Comparison of ENCODE assay signal across 8 mouse cellular contexts in genomic region chr5:92136536-92137238, GRCm38 (mm10). TPM values are rescaled to one million over a fixed set of nuclear protein-coding genes. Genes with fewer than 3 reads are reported as not detected.
DNase-seq lines count a peak whose midpoint lies in the region; ATAC-seq and TF ChIP-seq lines count a peak whose summit lies in the region.

No protein-coding gene starts in this region.

- H3K36me3 ChIP-seq in lung, embryonic 14.5 days (ENCODE audit: insufficient read depth), result no peaks in the 10 kb centered on the region
- H3K36me3 ChIP-seq in forebrain, embryonic 11.5 days (ENCODE audit: control insufficient read depth, insufficient read depth, low read length), result no peaks in the 10 kb centered on the region
- H3K36me3 ChIP-seq in limb, embryonic 13.5 days, result peaks cover 1% of the 10 kb centered on the region
- no peaks in the 10 kb centered on the region for H3K36me3 ChIP-seq in stomach, embryonic 14.5 days (ENCODE audit: control insufficient read depth, insufficient read depth, low read length)

- H3K4me3 ChIP-seq in lung, embryonic 14.5 days (ENCODE audit: low read depth, low read length), result peak overlapping the region; percentile 88
- peak overlapping the region; percentile 75 for H3K4me3 ChIP-seq in forebrain, embryonic 11.5 days (ENCODE audit: low read depth, low read length)
- H3K4me3 ChIP-seq in limb, embryonic 13.5 days, result peak overlapping the region; percentile 93
- H3K4me3 ChIP-seq in stomach, embryonic 14.5 days (ENCODE audit: low read depth, low read length), result peak overlapping the region; percentile 75

- no peaks in the 10 kb centered on the region for H3K27me3 ChIP-seq in lung, embryonic 14.5 days (ENCODE audit: insufficient read depth, low read length)
- no peaks in the 10 kb centered on the region for H3K27me3 ChIP-seq in forebrain, embryonic 11.5 days (ENCODE audit: control insufficient read depth, insufficient read depth, low read length)
- no peaks in the 10 kb centered on the region for H3K27me3 ChIP-seq in limb, embryonic 13.5 days
- no peaks in the 10 kb centered on the region for H3K27me3 ChIP-seq in stomach, embryonic 14.5 days (ENCODE audit: control insufficient read depth, insufficient read depth, low read length)

- no peak for TF ChIP-seq CTCF in lung, embryonic 14.5 days (IDR thresholded peaks at IDR 0.05; ENCODE audit: low read depth)

- H3K9me3 ChIP-seq in lung, embryonic 14.5 days (ENCODE audit: low read depth, low read length), result no peaks in the 10 kb centered on the region
- no peaks in the 10 kb centered on the region for H3K9me3 ChIP-seq in forebrain, embryonic 11.5 days (ENCODE audit: control insufficient read depth, low read length)
- H3K9me3 ChIP-seq in limb, embryonic 13.5 days, result no peaks in the 10 kb centered on the region
- H3K9me3 ChIP-seq in stomach, embryonic 14.5 days (ENCODE audit: control insufficient read depth, low read depth, low read length), result no peaks in the 10 kb centered on the region

- 56% methylated on average over 9 of the region's 9 CpGs for WGBS in lung, embryonic 14.5 days
- WGBS in forebrain, embryonic 11.5 days, result 69% methylated on average over 9 of the region's 9 CpGs
- 62% methylated on average over 9 of the region's 9 CpGs for WGBS in limb, embryonic 13.5 days
- WGBS in stomach, embryonic 14.5 days, result 62% methylated on average over 9 of the region's 9 CpGs

- peak overlapping the region; percentile 84 for H3K4me2 ChIP-seq in lung, embryonic 14.5 days
- H3K4me2 ChIP-seq in forebrain, embryonic 11.5 days (ENCODE audit: low read depth, low read length, severe bottlenecking), result peak overlapping the region; percentile 48; the same call in 1 of the 2 replicates
- H3K4me2 ChIP-seq in limb, embryonic 13.5 days (replicated peaks), result peak overlapping the region; percentile 76
- peak overlapping the region; percentile 80 for H3K4me2 ChIP-seq in stomach, embryonic 14.5 days (replicated peaks; ENCODE audit: low read depth, low read length)

- peaks cover 11% of the 10 kb centered on the region for H3K4me1 ChIP-seq in lung, embryonic 14.5 days (ENCODE audit: insufficient read depth)
- peaks cover 4% of the 10 kb centered on the region; the same call in 1 of the 2 replicates for H3K4me1 ChIP-seq in forebrain, embryonic 11.5 days (replicated peaks; ENCODE audit: control insufficient read depth, insufficient read depth, low read length)
- peaks cover 31% of the 10 kb centered on the region for H3K4me1 ChIP-seq in limb, embryonic 13.5 days
- peaks cover 21% of the 10 kb centered on the region; the same call in 1 of the 2 replicates for H3K4me1 ChIP-seq in stomach, embryonic 14.5 days (ENCODE audit: control insufficient read depth, insufficient read depth, low read length)

- H3K27ac ChIP-seq in lung, embryonic 14.5 days (ENCODE audit: low read depth), result no peak overlapping the region
- H3K27ac ChIP-seq in forebrain, embryonic 11.5 days (ENCODE audit: low read depth, low read length), result no peak overlapping the region
- H3K27ac ChIP-seq in limb, embryonic 13.5 days, result no peak overlapping the region
- H3K27ac ChIP-seq in stomach, embryonic 14.5 days (ENCODE audit: low read length), result no peak overlapping the region

- no peak for DNase-seq in lung, embryonic 14.5 days
- no peak for DNase-seq in lung, adult 18-20 months
- no peak for DNase-seq in forebrain, embryonic 11.5 days (ENCODE audit: low spot score)
- DNase-seq in kidney, adult 9 months, result no peak
- DNase-seq in testis, postnatal 10 days (ENCODE audit: low spot score), result no peak
- DNase-seq in spleen, postnatal 10 days (ENCODE audit: low spot score in 2 of 2), result no peak

- no peak for ATAC-seq in lung, embryonic 14.5 days (ENCODE audit: insufficient read depth)
- ATAC-seq in forebrain, embryonic 11.5 days (replicated peaks; ENCODE audit: low FRiP score), result no peak
- ATAC-seq in limb, embryonic 13.5 days (ENCODE audit: low FRiP score, low read depth), result no peak
- no peak for ATAC-seq in stomach, embryonic 14.5 days (ENCODE audit: insufficient number of reproducible peaks, insufficient read depth, low FRiP score, low read depth)

- H3K9ac ChIP-seq in lung, embryonic 14.5 days, result peak overlapping the region; percentile 53; the same call in 1 of the 2 replicates
- peak overlapping the region; percentile 37 for H3K9ac ChIP-seq in forebrain, embryonic 11.5 days (ENCODE audit: low read length)
- peak overlapping the region; percentile 70 for H3K9ac ChIP-seq in limb, embryonic 13.5 days
- H3K9ac ChIP-seq in stomach, embryonic 14.5 days (replicated peaks; ENCODE audit: low read depth, low read length), result peak overlapping the region; percentile 48; the same call in 1 of the 2 replicates

RNA-seq across cellular contexts. Expression of gene Uso1, which starts 1.1 kb away (rescaled TPM):
- polyA plus RNA-seq in lung, embryonic 14.5 days (2014; fragmentation: Nextera tagmentation; extraction: Ambion mirVana), result 27.8 and 28.1 TPM in 2 replicates
- polyA plus RNA-seq in forebrain, embryonic 11.5 days (2014; fragmentation: Nextera tagmentation; extraction: Ambion mirVana), result 24.2 and 25.7 TPM in 2 replicates
- polyA plus RNA-seq in limb, embryonic 13.5 days (2015; fragmentation: Nextera tagmentation; extraction: Ambion mirVana), result 50.1 and 53.2 TPM in 2 replicates
- polyA plus RNA-seq in stomach, embryonic 14.5 days (2014; fragmentation: Nextera tagmentation; extraction: Ambion mirVana), result 34.7 and 35.8 TPM in 2 replicates

RNA-seq across cellular contexts. Expression of gene G3bp2, which starts 53.2 kb away (rescaled TPM):
- polyA plus RNA-seq in lung, embryonic 14.5 days (2014; fragmentation: Nextera tagmentation; extraction: Ambion mirVana), result 165 and 166 TPM in 2 replicates
- polyA plus RNA-seq in forebrain, embryonic 11.5 days (2014; fragmentation: Nextera tagmentation; extraction: Ambion mirVana), result 269 and 276 TPM in 2 replicates
- polyA plus RNA-seq in limb, embryonic 13.5 days (2015; fragmentation: Nextera tagmentation; extraction: Ambion mirVana), result 201 and 209 TPM in 2 replicates
- polyA plus RNA-seq in stomach, embryonic 14.5 days (2014; fragmentation: Nextera tagmentation; extraction: Ambion mirVana), result 205 and 218 TPM in 2 replicates
